Mouse (Mus musculus) natural killer cell, adult 2 months (primary cell): Measurements from ENCODE around the gene Psmd9.
A peak's percentile ranks its signal among the peaks of the same experiment; 100 is the strongest.

Source experiments
- DNase-seq, 2 experiments: peaks; one replicate each; pipeline ENCODE4 v3.0.0; 2022; ENCODE audit warnings: low spot score in 2 of 2

Gene Psmd9

DNA sequence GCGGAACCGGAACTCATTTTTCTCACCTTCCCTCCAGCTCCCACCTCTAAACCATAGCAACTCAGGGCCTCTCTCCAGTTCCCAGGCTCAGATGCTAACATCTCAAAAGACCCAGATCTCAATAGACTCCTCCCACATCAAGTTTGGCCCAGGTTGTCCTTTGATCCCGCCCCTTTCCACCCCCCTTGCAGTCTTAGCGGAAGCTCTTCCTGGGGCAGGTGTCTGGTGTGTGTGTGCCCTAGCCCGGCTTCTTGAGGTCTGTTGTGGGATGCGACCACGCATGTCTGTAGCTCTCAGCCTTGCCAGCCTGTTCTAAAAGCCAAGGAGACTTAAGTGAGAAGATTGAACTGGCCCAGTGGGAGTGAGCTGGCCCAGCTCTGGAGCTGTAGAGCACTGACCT, 18.6 kb upstream of the Psmd9 start:
- peak; percentile 76 for DNase-seq

GRCm38 (mm10) chr5:123151077-123151476, 18.1 kb upstream of the Psmd9 start:
- DNase-seq: peak; percentile 76 to 80

DNA sequence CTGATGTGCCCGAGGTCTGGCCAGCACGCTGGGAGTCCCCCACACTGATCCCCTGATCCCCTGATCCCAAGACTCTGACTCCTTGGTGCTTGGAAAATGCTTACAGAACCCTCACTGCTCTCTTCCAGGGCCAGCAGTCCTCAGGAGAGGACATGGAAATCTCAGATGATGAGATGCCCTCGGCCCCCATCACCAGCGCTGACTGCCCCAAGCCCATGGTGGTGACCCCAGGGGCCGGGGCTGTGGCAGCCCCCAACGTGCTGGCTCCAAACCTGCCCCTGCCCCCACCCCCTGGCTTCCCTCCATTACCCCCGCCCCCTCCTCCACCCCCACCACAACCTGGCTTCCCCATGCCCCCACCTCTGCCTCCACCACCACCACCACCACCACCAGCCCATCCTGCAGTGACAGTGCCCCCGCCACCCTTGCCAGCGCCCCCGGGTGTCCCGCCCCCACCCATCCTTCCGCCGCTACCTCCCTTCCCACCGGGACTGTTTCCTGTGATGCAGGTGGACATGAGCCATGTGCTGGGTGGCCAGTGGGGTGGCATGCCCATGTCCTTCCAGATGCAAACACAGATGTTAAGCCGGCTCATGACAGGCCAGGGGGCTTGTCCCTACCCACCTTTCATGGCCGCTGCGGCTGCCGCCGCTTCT, 17.4 kb upstream of the Psmd9 start:
- no peak for DNase-seq

GRCm38 (mm10) chr5:123152901-123153300, 16.3 kb upstream of the Psmd9 start:
- DNase-seq: no peak

- DNase-seq: peak; percentile 71 to 80
These were observed 13.8 kb upstream of the Psmd9 start for GRCm38 (mm10) chr5:123155425-123155824.

GRCm38 (mm10) chr5:123156763-123157162, 12.4 kb upstream of the Psmd9 start:
- DNase-seq: no peak

DNA sequence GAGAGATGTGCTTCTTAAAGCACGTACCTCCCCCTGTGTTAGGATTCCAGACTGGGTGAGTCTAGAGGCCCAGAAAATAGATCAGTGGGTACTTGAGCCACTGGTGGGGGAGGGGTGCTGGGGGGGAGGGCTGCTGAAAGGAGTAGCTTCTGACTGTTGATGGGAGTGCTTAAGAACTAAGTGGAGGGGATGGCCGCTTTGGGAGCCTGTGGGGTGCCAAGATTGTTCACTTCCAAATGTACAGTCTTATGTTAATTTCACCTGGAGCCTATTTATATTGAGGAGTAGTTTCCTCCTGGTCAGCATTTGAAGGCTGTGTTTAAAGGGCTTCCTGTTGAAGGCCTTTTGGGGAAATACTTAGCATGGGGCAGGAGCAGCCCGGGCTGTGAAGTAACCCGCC, 11.2 kb upstream of the Psmd9 start:
- DNase-seq: no peak

GRCm38 (mm10) chr5:123159446-123159845, 9.8 kb upstream of the Psmd9 start:
- no peak for DNase-seq

- DNase-seq: no peak
These were observed 9.3 kb upstream of the Psmd9 start for GRCm38 (mm10) chr5:123159866-123160265.

DNA sequence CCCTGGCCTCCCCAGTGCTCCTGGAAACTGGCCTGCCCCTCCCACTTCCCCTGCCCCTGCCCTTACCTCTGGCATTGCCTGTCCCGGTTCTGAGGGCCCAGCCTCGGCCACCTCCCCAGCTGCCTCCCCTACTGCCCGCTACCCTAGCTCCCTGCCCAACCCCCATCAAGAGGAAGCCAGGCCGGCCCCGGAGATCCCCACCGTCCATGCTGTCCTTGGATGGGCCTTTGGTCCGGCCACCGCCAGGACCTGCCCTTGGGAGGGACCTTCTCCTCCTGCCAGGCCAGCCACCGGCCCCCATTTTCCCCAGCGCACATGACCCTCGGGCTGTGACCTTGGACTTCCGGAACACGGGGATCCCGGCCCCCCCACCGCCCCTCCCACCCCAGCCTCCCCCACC, 8.9 kb upstream of the Psmd9 start:
- DNase-seq: no peak

GRCm38 (mm10) chr5:123162942-123163341, 6.3 kb upstream of the Psmd9 start:
- DNase-seq: no peak

DNA sequence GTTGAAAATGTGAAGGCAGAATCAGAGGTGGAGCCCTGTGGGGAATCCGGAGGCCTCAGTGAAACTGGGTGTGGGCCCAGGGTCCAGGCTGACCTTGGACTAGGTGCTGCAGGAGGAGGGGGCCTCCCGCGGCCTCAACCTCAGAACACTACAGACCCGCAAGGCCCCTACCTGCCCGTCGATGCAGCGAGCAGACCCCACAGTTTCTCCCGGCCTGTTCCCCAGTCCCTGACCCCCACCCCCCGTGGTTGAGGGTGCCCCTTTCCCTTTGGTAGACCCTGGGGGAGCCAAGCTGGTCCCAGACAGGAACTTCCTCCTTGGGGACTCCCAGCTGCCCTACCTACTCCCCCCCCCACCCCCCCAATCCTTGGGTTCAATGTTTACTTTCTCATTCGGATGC, 2.8 kb upstream of the Psmd9 start:
- no peak for DNase-seq

DNA sequence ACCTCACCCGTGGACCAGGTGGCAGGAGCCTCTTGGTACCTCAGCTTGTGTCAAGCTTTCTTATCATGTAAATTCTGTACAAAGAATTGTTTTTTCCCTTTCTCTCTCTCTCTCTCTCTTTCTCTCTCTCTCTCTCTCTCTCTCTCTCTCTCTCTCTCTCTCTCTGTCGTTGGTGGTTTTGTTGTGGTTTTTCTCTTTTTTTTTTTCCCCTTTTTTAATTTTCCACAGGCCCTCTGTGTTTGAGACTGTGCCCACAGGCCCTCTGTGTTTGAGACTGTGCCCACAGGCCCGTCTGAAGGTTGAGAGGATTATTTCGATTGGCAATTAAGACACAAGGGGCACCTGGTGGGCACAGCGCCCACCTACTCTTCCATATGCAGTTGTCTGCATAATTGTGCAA, 1.6 kb upstream of the Psmd9 start:
- no peak for DNase-seq

DNA sequence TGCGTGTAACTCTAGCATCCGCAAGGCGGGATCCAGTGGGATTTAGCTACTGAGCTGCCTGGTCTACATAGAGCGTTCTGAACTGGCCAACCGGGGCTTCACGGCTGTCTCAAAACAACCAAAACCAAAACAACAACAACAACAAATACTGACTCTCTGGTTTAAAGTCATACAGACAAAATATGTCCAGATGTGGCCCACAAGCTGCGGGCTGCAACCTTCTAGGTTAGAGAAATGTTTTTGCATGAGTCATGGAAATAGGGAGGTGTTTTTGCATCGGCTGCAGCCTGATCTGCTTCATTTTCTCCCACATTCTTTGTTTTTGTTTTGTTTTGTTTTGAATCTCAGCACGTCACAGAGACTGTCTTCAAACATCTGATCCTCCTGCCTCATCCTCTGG, 1.2 kb downstream of the Psmd9 start:
- no peak for DNase-seq

DNA sequence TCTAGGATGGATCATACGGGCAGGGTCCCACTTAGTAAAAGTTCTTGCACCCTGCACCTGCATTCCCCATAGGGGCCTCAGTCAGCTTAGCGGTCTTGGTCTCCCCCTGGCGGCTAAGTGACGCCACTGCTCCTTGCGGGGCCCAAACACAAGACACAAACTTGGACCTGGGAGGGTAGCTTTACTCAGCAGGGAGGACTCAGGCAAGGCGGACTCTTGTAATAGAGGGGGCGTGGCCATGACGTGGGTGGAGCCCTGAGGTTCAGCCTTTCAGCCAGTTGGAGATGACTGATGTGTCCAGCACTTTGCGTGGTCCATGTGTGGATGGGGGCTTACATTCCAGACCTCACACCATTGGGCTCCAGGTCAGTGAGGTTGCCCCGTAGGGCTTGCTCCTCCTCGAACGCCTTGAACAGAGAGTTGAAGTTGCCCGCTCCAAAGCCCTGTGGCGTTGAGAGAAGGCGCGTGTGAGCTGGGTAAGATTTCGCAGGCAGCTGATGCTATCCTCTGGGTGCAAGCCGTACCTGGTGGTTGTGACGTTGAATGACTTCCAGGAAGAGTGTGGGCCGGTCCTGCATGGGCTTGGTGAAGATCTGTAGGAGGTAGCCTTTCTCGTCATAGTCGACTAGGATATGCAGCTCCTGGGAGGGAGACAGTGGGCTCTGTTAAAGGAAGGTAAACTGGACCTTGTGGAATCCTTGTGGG, 2.6 kb downstream of the Psmd9 start:
- peak; percentile 74 to 84 for DNase-seq

DNA sequence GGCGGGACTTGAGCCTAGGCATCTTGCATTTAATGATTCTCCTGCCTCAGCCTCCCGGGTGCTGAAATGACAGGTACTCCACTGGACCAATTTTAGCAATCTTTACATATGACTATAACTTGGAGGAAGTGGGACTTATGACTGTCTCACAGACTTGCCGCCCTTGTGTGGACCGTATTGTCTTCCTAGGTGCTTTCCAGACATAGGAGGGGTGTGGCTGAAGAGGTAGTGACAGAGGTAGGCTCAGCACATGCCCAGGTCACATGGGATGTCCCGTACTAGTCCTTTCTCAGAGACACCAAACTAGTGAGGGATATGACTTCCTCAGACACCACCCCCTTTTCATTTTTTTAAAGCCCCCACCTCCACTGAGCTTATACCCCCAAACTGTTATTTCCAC, 9.6 kb downstream of the Psmd9 start:
- DNase-seq: no peak

DNA sequence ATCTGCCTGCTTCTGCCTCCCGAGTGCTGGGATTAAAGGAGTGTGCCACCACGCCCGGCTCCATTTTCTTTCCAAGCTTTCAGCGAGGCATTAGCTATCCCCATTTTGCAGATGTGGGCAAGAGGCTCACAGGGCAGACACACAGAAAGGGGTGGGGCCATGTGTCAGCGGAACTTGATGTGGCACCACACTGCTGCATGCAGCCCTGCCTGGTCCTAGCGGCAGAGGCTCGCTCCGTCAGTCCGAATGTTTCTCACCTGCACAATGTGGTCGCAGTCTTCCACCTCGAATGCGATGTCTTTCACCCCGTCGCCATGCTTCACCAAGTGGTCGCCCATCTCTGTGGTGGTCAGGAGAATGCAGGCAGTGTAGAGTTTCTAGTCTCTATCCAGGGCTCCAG, 11.2 kb downstream of the Psmd9 start:
- no peak for DNase-seq

DNA sequence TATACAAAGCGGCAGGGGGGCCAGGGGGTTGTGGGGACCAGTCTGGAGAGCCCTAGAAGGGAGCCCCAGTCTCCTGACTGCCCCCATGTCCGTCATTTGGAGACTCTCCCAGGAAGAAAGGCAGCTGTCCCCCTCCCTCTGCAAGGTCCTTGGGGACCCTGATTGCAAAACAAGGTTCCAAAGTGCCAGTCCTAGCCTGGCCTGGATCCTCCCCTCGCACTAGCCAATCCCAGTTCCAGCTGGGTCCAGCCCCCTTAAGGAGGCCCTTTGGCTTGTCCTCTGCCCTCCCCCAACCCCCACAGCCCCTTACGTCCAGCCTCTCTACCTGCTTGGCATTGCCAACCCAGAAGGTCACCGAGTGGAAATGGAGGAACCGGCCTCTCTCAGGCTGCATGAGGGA, 12.3 kb downstream of the Psmd9 start:
- no peak for DNase-seq

GRCm38 (mm10) chr5:123182651-123183050, 13.4 kb downstream of the Psmd9 start, which contains the start of gene Hpd:
Hpd (minus strand) TSS chr5:123182727.
- DNase-seq: no peak

DNA sequence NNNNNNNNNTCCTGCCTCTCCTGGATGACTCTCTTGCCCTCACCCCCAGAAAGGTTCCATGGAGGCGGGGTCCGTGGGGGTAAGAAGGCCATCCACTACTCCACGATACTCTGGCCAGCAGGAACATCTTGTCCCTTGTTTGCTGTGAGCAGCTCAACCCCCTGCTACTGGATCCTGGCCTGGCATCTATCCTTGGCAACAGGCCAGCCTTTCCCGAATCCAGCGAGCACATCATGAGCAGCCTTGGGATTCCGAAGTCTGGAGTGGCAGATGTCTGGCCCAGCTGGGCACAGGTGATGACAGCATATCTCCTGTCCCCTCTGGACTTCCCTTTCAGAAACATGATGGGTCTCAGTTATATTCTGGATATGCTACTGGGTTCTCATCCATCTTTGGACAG, 16.8 kb downstream of the Psmd9 start:
- no peak for DNase-seq

GRCm38 (mm10) chr5:123187306-123187705, 18.1 kb downstream of the Psmd9 start:
- DNase-seq: no peak

GRCm38 (mm10) chr5:123190912-123191311, 21.7 kb downstream of the Psmd9 start:
- no peak for DNase-seq

GRCm38 (mm10) chr5:123191427-123191826, 22.2 kb downstream of the Psmd9 start:
- no peak for DNase-seq
